Comparison of ENCODE assay signal across 31 mouse cellular contexts in the genomic region with DNA sequence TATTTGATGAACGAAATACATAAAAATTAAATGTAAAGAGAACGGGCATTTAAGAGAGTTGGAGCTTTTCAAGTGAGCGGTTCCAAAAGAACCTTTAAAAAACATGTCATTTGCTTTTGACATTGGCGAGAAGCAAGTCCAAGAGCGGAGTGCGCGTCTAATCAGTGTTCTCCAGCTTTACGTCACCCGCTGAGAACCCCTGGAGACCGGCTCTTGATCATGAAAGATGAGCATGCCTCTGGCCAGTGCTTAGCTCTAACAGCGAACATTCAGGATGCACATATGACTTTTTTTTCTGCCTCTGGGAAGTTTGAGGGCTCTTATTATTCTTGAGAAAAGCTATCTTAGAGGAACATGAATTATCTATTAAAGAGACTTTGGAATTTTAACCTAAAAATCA.
DNase-seq lines count a peak whose midpoint lies in the region; ATAC-seq lines count a peak whose summit lies in the region.
"Had no signal": no experiment of that assay in that cellular context is flagged by ENCODE, and none has a peak within 500 bp of the region (broad histone marks: within the 10 kb centered on the region; RNA-seq: fewer than 3 reads in every experiment).

No protein-coding gene starts in this region.

- 76% methylated on average over 11 of the region's 11 CpGs for WGBS in embryonic facial prominence, embryonic 14.5 days
- WGBS in embryonic facial prominence, embryonic 10.5 days = 87% methylated on average over 11 of the region's 11 CpGs
- 59% methylated on average over 11 of the region's 11 CpGs for WGBS in midbrain, embryonic 13.5 days
- 76% methylated on average over 11 of the region's 11 CpGs for WGBS in midbrain, embryonic 11.5 days
- WGBS in hindbrain, embryonic 14.5 days = 52% methylated on average over 11 of the region's 11 CpGs
- WGBS in midbrain, embryonic 16.5 days = 43% methylated on average over 11 of the region's 11 CpGs

- H3K4me1 ChIP-seq in embryonic facial prominence, embryonic 14.5 days (ENCODE audit: control insufficient read depth, insufficient read depth, low read length) = no peaks in the 10 kb centered on the region
- no peaks in the 10 kb centered on the region for H3K4me1 ChIP-seq in embryonic facial prominence, embryonic 10.5 days
- peaks cover 3% of the 10 kb centered on the region; the same call in 1 of the 2 replicates for H3K4me1 ChIP-seq in midbrain, embryonic 13.5 days (replicated peaks)
- no peaks in the 10 kb centered on the region for H3K4me1 ChIP-seq in midbrain, embryonic 11.5 days (ENCODE audit: control insufficient read depth, insufficient read depth, low read length)
- no peaks in the 10 kb centered on the region; the same call in 1 of the 2 replicates for H3K4me1 ChIP-seq in hindbrain, embryonic 14.5 days (replicated peaks; ENCODE audit: control insufficient read depth, insufficient read depth, low read length)
- H3K4me1 ChIP-seq in midbrain, embryonic 16.5 days (ENCODE audit: control insufficient read depth, insufficient read depth, low read length) = no peaks in the 10 kb centered on the region
- H3K4me1 ChIP-seq: embryonic facial prominence, embryonic 15.5 days; heart, embryonic 13.5 days; liver, embryonic 15.5 days; lung, embryonic 15.5 days; stomach, embryonic 15.5 days had no signal

- H3K27me3 ChIP-seq in embryonic facial prominence, embryonic 14.5 days (replicated peaks; ENCODE audit: control insufficient read depth, insufficient read depth, low read length) = no peaks in the 10 kb centered on the region
- H3K27me3 ChIP-seq in embryonic facial prominence, embryonic 10.5 days (replicated peaks; ENCODE audit: low read depth, poor library complexity, severe bottlenecking) = no peaks in the 10 kb centered on the region
- no peaks in the 10 kb centered on the region for H3K27me3 ChIP-seq in midbrain, embryonic 13.5 days
- no peaks in the 10 kb centered on the region for H3K27me3 ChIP-seq in midbrain, embryonic 11.5 days (ENCODE audit: control insufficient read depth, insufficient read depth, low read length)
- H3K27me3 ChIP-seq in hindbrain, embryonic 14.5 days (ENCODE audit: control insufficient read depth, insufficient read depth, low read length) = no peaks in the 10 kb centered on the region
- H3K27me3 ChIP-seq in midbrain, embryonic 16.5 days (ENCODE audit: control insufficient read depth, insufficient read depth, low read depth, low read length) = no peaks in the 10 kb centered on the region
- H3K27me3 ChIP-seq: CH12.LX; embryonic facial prominence, embryonic 15.5 days; heart, embryonic 13.5 days; liver, embryonic 15.5 days; lung, embryonic 15.5 days; Patski; stomach, embryonic 15.5 days had no signal

- H3K9me3 ChIP-seq in embryonic facial prominence, embryonic 14.5 days (ENCODE audit: control insufficient read depth, low read length) = no peaks in the 10 kb centered on the region
- no peaks in the 10 kb centered on the region for H3K9me3 ChIP-seq in embryonic facial prominence, embryonic 10.5 days
- no peaks in the 10 kb centered on the region for H3K9me3 ChIP-seq in midbrain, embryonic 13.5 days
- no peaks in the 10 kb centered on the region for H3K9me3 ChIP-seq in midbrain, embryonic 11.5 days (ENCODE audit: control insufficient read depth, low read length)
- H3K9me3 ChIP-seq in hindbrain, embryonic 14.5 days (ENCODE audit: control insufficient read depth, low read length) = no peaks in the 10 kb centered on the region
- no peaks in the 10 kb centered on the region for H3K9me3 ChIP-seq in midbrain, embryonic 16.5 days (replicated peaks; ENCODE audit: control insufficient read depth, low read length, poor library complexity, severe bottlenecking)
- H3K9me3 ChIP-seq: embryonic facial prominence, embryonic 15.5 days; heart, embryonic 13.5 days; liver, embryonic 15.5 days; lung, embryonic 15.5 days; stomach, embryonic 15.5 days had no signal

- DNase-seq in embryonic facial prominence, embryonic 14.5 days (ENCODE audit: low spot score) = peak; percentile 13
- no peak for DNase-seq in embryonic facial prominence, embryonic 10.5 days (ENCODE audit: low spot score)
- no peak for DNase-seq in midbrain, embryonic 11.5 days (ENCODE audit: low spot score, missing footprints)
- no peak for DNase-seq in hindbrain, embryonic 14.5 days (ENCODE audit: low spot score)
- no peak for DNase-seq in lung, postnatal 25 days (ENCODE audit: low spot score)
- no peak for DNase-seq in spleen, postnatal 14 days (ENCODE audit: low spot score in 2 of 2)
- DNase-seq: adrenal gland, postnatal 10 days; cerebellum, adult 9-10 months; gastrocnemius, postnatal 25 days; heart, adult 18-20 months; heart, postnatal 14 days; kidney, adult 18-20 months; layer of hippocampus, adult 9-11 months; liver; lung, postnatal 4 days; right cerebral cortex, adult 18-20 months; right cerebral cortex, postnatal 4 days; thymus, postnatal 36 days had no signal

- H3K36me3 ChIP-seq in embryonic facial prominence, embryonic 14.5 days (ENCODE audit: control insufficient read depth, insufficient read depth, low read length) = no peaks in the 10 kb centered on the region
- H3K36me3 ChIP-seq in embryonic facial prominence, embryonic 10.5 days (replicated peaks) = no peaks in the 10 kb centered on the region
- no peaks in the 10 kb centered on the region for H3K36me3 ChIP-seq in midbrain, embryonic 13.5 days
- H3K36me3 ChIP-seq in midbrain, embryonic 11.5 days (ENCODE audit: control insufficient read depth, insufficient read depth, low read length) = no peaks in the 10 kb centered on the region
- no peaks in the 10 kb centered on the region for H3K36me3 ChIP-seq in hindbrain, embryonic 14.5 days (replicated peaks; ENCODE audit: control insufficient read depth, insufficient read depth)
- H3K36me3 ChIP-seq in midbrain, embryonic 16.5 days (ENCODE audit: control insufficient read depth, insufficient read depth, low read length) = no peaks in the 10 kb centered on the region
- H3K36me3 ChIP-seq: embryonic facial prominence, embryonic 15.5 days; G1E; heart, embryonic 13.5 days; liver, embryonic 15.5 days; lung, embryonic 15.5 days; stomach, embryonic 15.5 days had no signal

- H3K27ac ChIP-seq in embryonic facial prominence, embryonic 14.5 days (replicated peaks; ENCODE audit: low read depth, low read length) = no peak overlapping the region
- H3K27ac ChIP-seq in embryonic facial prominence, embryonic 10.5 days (replicated peaks) = no peak overlapping the region
- H3K27ac ChIP-seq in midbrain, embryonic 13.5 days = no peak overlapping the region
- H3K27ac ChIP-seq in midbrain, embryonic 11.5 days (ENCODE audit: low read depth, low read length) = no peak overlapping the region
- no peak overlapping the region for H3K27ac ChIP-seq in hindbrain, embryonic 14.5 days
- H3K27ac ChIP-seq in midbrain, embryonic 16.5 days (ENCODE audit: low read length) = no peak overlapping the region
- H3K27ac ChIP-seq: embryonic facial prominence, embryonic 15.5 days; heart, embryonic 13.5 days; liver, embryonic 15.5 days; lung, embryonic 15.5 days; stomach, embryonic 15.5 days had no signal

- H3K9ac ChIP-seq in embryonic facial prominence, embryonic 14.5 days (ENCODE audit: low read depth, low read length) = no peak overlapping the region
- no peak overlapping the region for H3K9ac ChIP-seq in midbrain, embryonic 13.5 days (replicated peaks)
- H3K9ac ChIP-seq in midbrain, embryonic 11.5 days (ENCODE audit: low read length) = no peak overlapping the region
- H3K9ac ChIP-seq in hindbrain, embryonic 14.5 days = no peak overlapping the region
- H3K9ac ChIP-seq in midbrain, embryonic 16.5 days (ENCODE audit: low read depth, low read length) = no peak overlapping the region
- H3K9ac ChIP-seq: embryonic facial prominence, embryonic 15.5 days; heart, embryonic 13.5 days; liver, embryonic 15.5 days; lung, embryonic 15.5 days; stomach, embryonic 15.5 days had no signal

- no peak for ATAC-seq in embryonic facial prominence, embryonic 14.5 days (ENCODE audit: low read depth)
- peak; percentile 79 for ATAC-seq in midbrain, embryonic 13.5 days
- ATAC-seq in midbrain, embryonic 11.5 days (ENCODE audit: low FRiP score) = no peak
- no peak for ATAC-seq in hindbrain, embryonic 14.5 days (ENCODE audit: low FRiP score)
- peak; percentile 79; the same call in 1 of the 2 replicates for ATAC-seq in midbrain, embryonic 16.5 days
- ATAC-seq: activated CD4-positive, CD25-positive, alpha-beta regulatory T cell, adult 4 months; inflammation-experienced regulatory T-cells, adult 6 months; Patski had no signal

- H3K4me2 ChIP-seq in embryonic facial prominence, embryonic 14.5 days (ENCODE audit: low read depth, low read length) = no peak overlapping the region
- no peak overlapping the region for H3K4me2 ChIP-seq in midbrain, embryonic 13.5 days (replicated peaks)
- H3K4me2 ChIP-seq in midbrain, embryonic 11.5 days = no peak overlapping the region
- 0 out of 2 replicates have a peak overlapping the region, but pooled peaks have one; percentile 1 for H3K4me2 ChIP-seq in hindbrain, embryonic 14.5 days (replicated peaks)
- H3K4me2 ChIP-seq in midbrain, embryonic 16.5 days (ENCODE audit: low read length) = peak overlapping the region; percentile 7; the same call in 1 of the 2 replicates
- H3K4me2 ChIP-seq: embryonic facial prominence, embryonic 15.5 days; heart, embryonic 13.5 days; liver, embryonic 15.5 days; lung, embryonic 15.5 days; stomach, embryonic 15.5 days had no signal

- no peak overlapping the region for H3K4me3 ChIP-seq in embryonic facial prominence, embryonic 14.5 days (ENCODE audit: low read depth, low read length)
- H3K4me3 ChIP-seq in embryonic facial prominence, embryonic 10.5 days = no peak overlapping the region
- H3K4me3 ChIP-seq in midbrain, embryonic 13.5 days (replicated peaks) = no peak overlapping the region
- no peak overlapping the region for H3K4me3 ChIP-seq in midbrain, embryonic 11.5 days (ENCODE audit: low read depth, low read length)
- no peak overlapping the region for H3K4me3 ChIP-seq in hindbrain, embryonic 14.5 days (replicated peaks; ENCODE audit: low read length)
- H3K4me3 ChIP-seq in midbrain, embryonic 16.5 days (ENCODE audit: low read depth, low read length) = no peak overlapping the region
- H3K4me3 ChIP-seq: embryonic facial prominence, embryonic 15.5 days; heart, embryonic 13.5 days; liver, embryonic 15.5 days; lung, embryonic 15.5 days; myocyte; stomach, embryonic 15.5 days had no signal

Comparison
In these comparisons a context has a peak if more than half of its experiments do, and no peak if none do; other contexts are left out.
1. ATAC-seq: peak in midbrain, embryonic 13.5 days (single experiment) and midbrain, embryonic 16.5 days (single experiment); none in embryonic facial prominence, embryonic 14.5 days (single experiment), midbrain, embryonic 11.5 days (single experiment) and hindbrain, embryonic 14.5 days (single experiment).
2. H3K4me2 ChIP-seq: peak in hindbrain, embryonic 14.5 days (single experiment) and midbrain, embryonic 16.5 days (single experiment); none in embryonic facial prominence, embryonic 14.5 days (single experiment), midbrain, embryonic 13.5 days (single experiment) and midbrain, embryonic 11.5 days (single experiment).